Mouse (Mus musculus) urinary bladder, postnatal 10 days (tissue): ENCODE measurements around the gene Otud1.

ENCODE experiments used
- DNase-seq: peaks from one replicate; pipeline ENCODE4 v3.0.0; 2022; ENCODE audit warnings: low spot score

Otud1 gene

DNA sequence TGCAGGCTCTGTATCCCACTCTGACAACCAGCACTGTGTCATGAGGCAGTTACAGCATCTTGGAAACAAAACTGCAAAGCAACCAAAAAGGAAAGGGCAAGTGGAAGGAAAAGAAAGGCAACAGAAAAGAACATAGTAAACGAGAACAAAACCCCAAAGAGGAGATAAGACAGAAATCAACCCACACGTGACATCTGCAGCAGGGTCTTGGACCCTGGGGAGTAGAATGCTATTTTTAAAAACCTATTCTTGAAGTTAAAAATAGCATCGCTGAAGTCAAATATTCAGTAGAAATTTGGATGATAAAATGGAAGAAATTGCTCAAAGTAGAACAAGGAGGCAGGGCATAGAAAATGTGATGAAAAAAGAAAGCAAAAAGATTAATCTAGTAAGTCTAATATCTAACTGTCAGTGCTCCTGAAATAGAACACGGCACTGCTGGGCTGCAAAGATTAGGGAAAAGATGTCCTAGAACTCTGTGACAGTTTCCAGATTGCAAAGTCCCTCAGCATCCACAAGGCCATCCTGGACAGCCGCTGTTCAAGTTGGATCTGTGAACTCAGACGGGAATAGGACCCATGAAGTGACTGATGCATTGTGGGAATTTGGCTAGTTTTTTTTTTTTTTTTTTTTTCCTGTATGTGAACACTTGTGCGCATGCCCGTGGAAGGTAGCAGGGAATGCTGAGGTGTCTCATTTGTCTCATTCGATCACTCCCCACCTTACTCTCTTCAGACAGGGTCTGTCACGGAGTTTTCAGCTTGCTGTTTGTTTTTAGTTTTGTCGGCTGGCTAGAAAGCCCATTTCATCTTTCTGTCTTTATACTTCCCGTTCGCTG is 13.5 kb downstream of the Otud1 start:
- DNase-seq, result no peak

DNA sequence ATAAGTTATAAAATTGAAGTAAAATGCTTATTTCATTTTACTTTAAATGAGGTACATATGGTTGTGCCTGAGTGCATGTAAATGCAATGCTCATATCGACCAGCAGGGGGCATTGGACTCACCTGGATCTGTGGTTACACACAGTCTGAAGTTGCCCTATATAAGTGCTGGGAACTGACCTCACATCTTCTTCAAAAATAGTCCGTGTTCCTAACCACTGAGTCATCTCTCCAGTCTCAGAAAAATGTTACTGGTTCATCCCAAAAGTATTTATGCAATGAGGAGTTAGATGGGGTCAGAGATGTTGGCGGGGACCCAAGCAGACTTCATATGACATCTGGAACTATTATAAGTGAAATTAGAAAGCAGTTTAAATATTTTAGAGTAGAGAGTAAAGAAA is 25.4 kb downstream of the Otud1 start:
- no peak for DNase-seq

DNA sequence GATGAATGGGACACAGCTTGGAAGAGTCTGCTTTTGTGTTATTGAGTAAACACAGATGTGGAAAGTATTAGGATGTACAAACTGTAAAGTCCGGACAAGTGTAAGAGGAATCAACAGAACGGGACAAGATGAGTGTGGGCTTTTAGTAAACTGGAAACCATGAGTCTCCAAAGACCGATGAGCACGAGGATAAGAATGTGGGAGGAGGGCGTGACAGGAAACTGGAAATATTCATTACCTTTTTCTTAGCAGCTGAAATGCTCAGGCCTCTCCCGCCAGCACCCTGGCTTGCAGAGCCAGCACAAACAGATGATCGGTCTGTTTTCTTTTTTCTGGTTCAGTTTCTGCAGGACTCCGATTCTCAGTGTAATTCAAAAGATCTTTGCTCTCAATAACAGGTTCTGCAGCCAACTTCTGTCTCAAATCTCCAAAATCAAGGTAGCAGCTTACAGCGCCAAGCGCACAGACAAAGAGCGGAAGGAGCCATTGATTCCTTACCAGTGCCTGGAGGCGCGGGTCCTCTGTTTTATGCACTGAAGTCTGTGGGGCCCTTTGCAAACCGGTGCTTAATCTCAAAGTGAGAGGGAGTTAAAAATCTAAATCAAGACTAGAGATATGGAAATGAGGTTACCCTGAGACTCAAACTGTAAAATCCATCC is 28.1 kb downstream of the Otud1 start:
- no peak for DNase-seq

DNA sequence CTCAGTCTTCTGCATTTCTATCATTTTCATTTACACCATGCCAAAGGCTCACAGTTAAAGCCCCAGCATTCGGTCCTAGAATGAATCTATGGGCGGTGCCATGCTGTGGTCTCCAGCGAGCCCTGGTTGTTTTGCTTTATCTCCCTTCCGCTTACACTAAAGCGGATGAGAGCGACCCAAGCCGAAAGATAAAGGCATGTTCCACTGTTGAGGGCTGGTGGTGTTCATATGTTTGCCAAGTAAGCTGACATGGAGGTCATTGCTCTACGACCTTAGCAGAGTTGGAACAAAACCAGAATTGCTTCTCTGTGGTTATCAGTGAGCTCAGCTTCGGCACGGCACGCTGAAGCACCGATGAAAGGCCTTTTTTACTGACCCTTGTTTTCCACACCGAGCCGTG is 32.5 kb downstream of the Otud1 start:
- DNase-seq, result no peak

GRCm38 (mm10) chr2:19699573-19700295 is 42.2 kb downstream of the Otud1 start:
- no peak for DNase-seq

GRCm38 (mm10) chr2:19701386-19701785 is 43.8 kb downstream of the Otud1 start:
- no peak for DNase-seq

DNA sequence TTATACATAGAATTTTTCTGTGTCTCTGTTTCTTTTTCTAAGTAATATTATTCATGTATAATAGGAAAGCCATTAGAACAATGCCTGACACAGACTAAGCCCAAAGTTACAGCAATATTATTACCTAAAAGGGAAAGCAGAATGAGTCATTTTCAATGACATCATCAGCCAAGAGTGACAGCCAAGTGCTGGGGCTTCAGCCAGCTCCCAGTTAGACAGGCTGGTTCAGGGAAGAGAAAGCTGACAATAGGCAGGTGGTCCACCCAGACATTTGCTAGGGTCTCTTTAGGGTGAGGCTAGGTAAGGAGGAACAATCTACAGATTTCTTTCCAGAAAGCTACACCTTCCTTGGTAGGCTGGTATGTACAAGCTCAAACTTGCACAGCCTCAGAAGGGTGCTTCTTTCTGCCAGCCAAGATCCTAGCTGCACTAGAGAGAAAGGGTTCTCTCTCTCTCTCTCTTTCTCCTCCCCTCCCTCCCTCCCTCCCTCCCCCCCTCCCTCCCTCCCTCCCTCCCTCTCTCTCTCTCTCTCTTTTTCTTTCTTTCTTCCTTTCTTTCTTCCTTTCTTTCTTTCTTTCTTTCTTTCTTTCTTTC is 45.6 kb downstream of the Otud1 start:
- no peak for DNase-seq

DNA sequence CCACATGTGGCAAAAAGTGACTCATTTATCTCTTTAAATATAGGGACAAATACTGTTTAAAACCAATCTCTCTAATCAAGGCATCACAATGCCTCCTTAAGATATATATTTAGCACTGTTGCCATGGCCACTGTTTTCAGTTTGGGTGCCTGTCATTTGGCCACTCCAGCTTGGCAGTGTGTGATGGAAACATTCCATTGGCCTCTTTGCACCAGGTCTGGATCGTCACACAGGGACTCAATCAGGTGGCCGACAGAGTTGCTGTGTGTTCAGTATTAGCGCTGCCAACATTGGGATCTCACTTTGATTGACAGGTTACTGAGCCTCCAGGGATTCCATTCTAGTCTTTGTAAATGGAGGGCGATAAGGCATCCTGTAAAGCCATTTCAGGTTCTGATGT is 46.1 kb downstream of the Otud1 start:
- no peak for DNase-seq

DNA sequence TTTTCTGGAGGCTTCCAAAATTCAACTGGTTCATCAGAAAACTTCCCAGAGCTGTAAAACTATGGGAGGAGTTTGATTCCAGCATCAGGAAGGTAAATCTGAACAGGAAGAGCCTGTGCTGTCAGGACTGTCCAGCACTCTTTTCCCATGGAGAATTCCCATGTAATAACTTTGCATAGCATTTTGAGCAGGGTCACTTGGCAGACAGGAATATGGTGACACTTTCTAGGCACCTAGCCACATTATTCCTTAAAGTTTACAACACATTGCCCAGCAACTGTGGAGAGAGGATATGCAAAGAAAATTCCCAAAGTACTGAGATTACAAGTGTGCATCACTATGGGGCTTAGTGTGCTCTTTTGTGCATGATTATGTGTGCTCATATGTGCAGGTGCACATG is 46.7 kb downstream of the Otud1 start:
- no peak for DNase-seq

DNA sequence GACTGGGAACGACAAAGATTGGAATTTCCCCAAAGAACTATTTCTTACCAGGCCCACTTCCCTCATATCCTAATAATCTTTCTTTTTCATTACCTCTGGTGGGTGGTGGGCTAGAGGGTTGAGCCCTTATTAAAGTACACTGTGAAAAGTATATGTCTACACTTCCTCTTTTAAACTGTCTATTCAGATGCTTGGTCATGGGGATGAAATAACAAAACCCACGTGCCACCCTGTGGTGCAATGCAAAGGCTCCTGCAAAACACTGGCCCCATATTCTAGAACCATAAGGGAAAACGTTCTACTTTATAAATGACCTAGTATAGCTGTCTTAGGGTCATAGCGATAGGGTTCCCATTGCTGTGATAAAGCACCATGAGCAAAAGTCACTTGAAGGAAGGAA is 49.3 kb downstream of the Otud1 start:
- DNase-seq, result no peak
